Mouse (Mus musculus) induced T-regulatory cell, adult 2 months (primary cell): ENCODE data around the gene Syce3.
A peak's percentile ranks its signal among the peaks of the same experiment; 100 is the strongest.

Experiments used
- DNase-seq: peaks from one replicate; pipeline ENCODE4 v3.0.0-alpha.2; 2012; ENCODE audit warnings: low read depth

Syce3 gene

DNA sequence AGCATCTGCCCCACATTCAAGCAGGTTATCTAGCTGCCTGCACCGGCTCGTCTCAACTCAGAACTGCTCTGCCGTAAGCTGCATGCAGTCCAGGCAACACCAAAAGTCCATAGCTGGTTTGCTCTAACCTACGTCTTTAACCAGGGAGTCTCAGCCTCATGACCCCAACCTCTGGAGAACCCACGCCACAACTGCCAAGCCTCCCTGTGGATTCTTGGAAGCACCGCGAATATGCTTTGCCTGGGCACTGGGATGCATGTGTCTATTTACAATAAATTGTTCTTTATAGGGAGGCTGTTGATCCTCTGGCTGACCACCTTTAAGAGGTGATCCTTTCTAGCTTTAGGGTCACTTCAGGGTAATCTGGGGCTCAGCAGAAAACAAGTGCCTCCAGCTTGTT is 37.8 kb downstream of the Syce3 start:
- no peak for DNase-seq

DNA sequence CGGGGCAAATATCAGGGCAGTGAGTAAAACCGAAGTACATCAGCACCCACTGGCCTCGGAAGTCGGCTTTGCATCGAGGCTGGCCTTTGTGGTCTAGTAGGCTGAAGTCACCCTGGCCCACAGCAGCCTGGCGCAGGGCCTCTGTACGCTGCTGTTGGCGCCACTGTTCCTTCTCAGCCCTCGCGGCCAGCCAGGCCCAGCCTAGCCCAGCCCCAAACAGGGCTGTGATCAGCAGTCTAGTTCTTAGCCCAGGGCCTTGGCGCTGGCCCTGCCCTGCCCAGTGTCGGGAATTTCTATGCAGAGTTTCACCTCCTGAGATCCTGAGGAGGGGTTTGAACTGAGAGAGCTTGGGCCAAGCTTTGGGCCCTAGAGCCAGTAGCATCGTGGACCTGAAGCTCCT is 38.2 kb downstream of the Syce3 start:
- no peak for DNase-seq

DNA sequence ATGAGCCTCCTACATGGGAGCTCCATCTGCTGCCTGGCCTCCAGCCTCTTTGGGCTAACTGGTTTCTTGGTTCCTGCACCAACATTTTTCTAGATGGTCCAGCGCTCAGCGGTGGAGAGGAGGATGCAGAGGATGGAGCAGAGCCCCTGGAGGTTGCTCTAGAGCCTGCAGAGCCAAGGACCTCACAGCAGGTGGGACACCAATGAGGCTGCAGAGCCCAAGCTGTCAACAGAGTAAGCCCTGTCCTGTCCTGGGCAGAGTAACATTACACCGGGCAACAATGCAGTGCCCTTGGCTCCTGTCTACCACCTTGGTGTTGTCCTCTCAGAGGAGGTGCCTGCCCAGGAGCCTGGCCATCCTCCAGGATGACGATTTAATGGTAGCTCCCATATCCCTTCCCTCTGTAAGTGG is 45.2 kb downstream of the Syce3 start:
- DNase-seq = no peak

DNA sequence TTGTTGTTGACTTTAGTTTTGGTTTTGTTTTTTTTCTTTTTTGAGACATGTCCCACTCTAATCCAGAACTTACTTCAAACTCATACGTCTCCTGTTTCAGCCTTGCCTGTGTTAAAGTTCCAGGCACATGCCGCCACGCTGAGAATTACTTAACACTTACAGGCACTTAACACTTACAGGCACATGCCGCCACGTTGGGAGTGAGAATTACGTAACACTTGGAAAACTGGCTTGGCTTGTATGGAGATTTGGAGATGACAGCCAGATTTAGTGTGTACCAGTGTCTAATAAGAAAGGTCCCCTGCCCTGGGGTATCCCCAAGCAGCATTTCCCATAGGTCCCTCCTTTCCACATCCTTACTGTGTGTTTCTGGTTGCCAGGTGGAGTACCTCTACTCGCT is 47.3 kb downstream of the Syce3 start:
- no peak for DNase-seq

DNA sequence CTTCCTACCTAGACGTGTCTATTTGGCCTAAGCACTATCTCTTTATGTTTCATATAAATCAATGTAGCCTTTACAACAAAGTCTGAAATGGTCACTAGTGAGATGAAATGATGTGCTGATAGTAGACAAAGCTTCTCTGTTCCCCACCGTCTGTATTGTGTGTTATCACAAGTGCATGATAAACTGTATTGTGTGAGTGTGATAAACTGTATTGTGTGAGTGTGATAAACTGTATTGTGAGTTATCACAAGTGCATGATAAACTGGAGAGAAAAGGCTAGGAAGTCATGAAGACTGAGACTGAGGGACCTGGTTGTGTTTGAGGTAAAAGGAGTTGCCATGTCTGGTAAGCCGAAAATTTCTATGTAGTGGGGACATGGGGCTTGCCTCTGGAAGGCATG is 51.5 kb downstream of the Syce3 start:
- DNase-seq = no peak

DNA sequence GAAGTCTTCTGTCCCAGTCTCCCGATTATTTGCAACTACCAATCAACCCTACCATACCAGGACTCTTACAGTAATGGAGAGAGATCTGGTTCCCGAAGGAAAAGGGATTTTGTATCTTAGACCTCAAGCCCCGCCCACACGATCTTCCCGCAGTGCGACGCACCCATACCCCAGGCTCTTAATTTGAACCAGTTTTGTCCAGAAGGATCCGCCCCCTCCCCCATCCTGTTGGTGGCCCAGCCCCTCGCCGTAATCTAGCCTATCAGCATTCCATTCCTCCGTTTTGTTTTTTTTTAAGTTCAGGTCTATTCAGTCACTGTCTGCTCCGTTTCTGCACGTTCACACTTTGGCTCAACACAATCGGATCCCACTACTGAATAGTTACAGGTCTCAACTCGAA is 53.9 kb downstream of the Syce3 start:
- peak; percentile 89 for DNase-seq

DNA sequence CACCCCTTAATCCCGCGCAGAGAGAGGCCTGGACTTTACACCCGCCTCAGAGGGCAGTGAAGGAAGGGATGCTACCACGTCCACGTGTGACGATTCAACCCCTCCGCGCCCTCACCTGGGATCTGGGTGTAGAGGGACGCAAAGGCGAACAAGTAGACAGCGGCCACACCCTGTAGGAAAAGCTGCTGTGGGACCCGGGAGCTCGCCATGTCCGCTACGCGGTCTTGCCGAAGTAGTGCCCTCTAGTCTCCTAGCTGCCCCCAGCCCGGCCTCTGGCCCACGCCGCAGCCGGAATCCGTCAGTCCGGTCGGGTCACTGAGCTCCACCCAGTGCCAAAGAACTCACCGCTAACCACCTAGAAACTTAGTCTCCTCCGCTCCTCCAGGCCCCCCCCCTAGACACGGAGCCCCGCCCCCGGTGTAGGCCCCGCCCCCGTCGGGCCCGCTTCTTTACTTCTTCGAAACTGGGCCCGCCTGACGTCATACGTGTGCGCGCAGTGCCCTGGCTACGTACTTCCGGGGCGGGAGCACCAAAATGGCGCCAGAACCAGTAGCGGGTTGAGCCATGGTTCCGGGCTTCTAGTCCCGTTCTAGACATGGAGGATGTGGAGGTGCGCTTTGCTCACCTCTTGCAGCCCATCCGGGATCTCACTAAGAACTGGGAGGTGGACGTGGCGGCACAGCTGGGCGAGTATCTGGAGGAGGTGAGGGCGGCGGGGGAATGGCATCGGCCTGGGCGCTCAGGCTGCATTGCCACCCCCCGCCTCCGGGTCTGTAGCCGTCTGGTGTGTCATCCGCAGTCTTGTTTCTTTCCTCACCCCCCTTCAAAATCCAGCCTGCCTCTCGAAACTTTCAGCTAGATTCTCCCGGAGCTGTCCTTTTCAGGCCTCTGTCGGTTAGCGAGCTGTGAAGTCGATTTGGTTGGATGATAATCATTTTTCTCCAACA is 54.8 kb downstream of the Syce3 start, which contains the start of the genes Lmf2 and Ncaph2:
TSS of gene Lmf2 (minus strand) at position 419 of the 947 bp plus-strand sequence.
TSS of gene Ncaph2 (plus strand) at position 479 of the 947 bp plus-strand sequence.
- DNase-seq = peak; percentile 99

DNA sequence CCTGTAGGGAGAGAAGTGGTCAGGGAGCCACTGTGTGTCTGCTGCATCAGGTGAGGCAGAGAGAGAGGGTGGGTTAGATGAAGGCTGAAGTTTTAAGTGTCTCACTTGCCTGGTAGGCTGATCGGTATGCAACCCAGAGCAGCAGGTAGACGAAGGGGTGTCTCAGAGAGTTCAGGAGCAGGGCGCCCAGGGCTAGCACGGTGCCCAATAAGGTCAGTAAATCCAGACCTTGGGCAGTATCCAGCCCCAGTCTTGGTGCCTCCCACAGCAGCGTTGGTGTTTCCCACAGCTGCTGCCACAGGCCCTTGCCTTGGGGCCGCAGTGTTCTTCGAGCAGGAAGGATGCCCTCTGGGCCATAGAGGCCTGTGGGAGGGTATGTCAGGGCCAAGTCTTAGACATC is 55.8 kb downstream of the Syce3 start:
- no peak for DNase-seq

DNA sequence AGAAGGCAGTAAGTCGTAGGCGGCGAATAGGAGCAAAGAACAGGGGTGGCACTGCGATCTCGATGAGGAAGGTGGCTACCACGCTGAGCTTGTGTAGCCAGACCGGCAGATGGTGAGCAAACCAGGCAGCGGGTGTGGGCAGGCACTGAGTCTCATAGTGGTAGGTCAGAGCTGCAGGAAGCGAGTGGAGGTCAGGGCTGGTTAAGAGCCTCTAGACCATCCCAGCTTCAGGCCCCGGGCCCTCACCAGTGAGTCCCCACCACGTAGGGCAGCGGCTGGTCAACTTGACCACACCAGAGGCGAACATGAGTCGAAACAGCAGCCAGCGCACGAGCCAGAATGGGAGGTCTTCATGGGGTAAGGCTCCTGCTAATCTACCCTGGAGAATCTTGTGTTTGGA is 56.5 kb downstream of the Syce3 start:
- no peak for DNase-seq

DNA sequence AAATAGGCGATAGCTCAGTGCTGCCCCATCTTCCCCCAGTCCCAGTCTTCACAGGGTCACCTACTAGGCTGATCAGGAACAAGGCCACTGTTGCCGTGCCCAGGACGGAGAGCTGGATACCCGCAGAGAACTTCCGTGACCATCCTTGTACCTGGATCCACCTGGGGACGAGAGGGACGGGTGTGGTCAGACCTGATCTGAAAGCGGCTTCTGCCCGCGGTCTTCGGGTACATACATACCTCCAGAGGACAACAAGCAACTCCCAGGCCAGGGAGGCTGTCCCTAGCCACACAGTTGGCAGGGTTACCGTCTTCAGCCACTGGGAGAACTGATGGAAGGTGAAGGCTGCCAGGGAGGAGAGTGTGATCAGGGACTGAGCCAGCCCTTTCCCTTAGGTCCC is 57.5 kb downstream of the Syce3 start:
- DNase-seq = no peak

DNA sequence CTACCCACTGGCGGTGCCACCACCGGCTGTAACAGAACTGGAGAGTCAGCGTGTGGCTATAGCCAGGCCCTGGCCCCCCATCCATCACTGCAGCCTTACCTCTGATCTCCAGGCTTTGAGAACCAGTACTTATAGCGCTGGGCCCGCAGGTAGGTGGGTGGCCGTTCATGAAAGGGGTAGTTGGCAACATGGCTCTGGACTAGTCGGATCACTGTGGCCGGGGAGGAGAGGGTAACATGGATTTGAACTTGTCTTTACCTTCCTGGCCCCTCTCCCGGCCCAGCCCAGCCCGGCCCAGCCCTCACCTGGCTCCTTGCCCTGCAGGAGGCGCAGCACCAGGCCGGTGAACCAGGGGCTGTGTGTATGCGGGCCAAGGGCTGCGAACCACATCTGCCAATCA is 58.2 kb downstream of the Syce3 start:
- no peak for DNase-seq

DNA sequence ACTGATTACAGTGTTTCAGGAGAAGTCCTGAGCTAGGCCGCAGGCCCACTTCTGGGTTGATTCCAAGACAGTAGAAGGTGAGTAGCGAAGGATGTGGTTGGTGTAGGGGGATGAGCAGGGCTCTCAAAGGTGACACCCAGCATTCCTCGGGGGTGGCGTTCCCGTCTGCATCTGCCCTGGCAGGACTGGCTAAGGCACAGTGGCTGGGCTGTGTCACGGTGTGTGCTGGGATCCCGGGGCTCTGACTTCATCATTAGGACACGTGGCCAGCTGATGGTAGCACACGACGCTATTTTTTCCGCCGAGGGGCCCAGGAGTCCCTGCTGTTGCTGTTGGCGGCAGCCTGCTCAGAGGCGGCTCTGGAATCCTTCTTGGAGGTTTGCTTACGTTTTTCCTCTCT is 59.0 kb downstream of the Syce3 start:
- no peak for DNase-seq

DNA sequence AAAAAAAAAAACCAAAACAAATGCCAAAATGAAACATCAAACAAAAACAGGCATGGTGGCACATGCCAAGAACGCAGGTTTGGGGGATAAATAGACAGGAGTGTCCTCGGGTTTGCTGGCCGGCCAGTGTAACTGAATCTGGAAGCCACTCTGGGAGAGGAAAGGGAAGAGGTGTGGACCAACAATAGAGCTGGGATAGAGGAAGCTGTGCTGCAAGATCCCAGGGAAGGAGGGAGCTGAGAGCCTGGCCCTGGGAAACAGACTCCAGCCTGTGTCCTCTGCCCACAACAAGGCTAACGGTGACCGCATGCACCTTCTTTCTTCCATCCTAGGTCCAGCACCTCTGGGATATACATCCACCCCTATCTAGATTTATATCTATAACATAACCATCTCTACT is 59.9 kb downstream of the Syce3 start:
- no peak for DNase-seq

DNA sequence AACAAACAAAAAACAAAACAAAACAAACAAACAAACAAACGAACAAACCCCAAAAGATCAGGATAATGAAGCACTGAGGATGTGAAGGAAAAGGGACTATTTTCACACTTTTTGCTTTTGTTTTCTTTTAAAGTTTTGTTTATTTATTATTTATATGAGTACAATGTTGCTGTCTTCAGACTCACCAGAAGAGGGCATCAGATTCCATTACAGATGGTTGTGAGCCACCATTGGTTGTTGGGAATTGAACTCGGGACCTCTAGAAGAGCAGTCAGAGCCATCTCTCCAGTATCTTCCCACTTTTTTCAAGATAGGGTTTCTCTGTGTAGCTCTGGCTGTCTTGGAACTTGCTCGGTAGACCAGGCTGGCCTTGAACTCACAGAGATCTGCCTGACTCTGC is 67.0 kb downstream of the Syce3 start:
- DNase-seq = peak; percentile 44

DNA sequence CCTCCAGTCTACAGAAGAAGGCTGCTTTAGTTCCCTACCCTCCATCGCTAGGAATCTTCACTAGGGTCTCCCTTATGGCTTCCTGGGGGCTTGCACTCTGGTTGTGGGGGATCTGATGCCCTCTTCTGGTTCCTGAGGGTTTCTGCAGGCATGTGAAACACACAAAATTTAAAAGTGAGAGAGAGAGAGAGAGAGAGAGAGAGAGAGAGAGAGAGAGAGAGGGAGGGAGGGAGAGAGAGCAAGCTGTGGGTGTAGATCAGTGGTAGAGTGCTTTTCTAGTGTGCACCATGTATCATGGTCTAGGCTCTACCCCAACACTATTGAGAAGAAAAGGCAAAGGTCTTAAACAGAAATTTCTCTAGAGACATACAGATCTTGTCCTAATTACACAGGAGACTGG is 68.6 kb downstream of the Syce3 start:
- DNase-seq = no peak
